10 mouse cellular contexts compared by ENCODE assay signal in genomic region chr4:103006943-103007418, GRCm38 (mm10). TPM values are rescaled to one million over a fixed set of nuclear protein-coding genes. Genes with fewer than 3 reads are reported as not detected.
DNase-seq lines count a peak whose midpoint lies in the region; ATAC-seq and TF ChIP-seq lines count a peak whose summit lies in the region.
"Had no signal": no experiment of that assay in that cellular context is flagged by ENCODE, and none has a peak within 500 bp of the region (broad histone marks: within the 10 kb centered on the region; RNA-seq: fewer than 3 reads in every experiment).

No protein-coding gene starts in this region.

- H3K9me3 ChIP-seq in intestine, embryonic 14.5 days (ENCODE audit: control insufficient read depth, low read length), result no peaks in the 10 kb centered on the region
- no peaks in the 10 kb centered on the region for H3K9me3 ChIP-seq in intestine, postnatal 0 days (ENCODE audit: control insufficient read depth)
- H3K9me3 ChIP-seq in limb, embryonic 10.5 days (replicated peaks), result no peaks in the 10 kb centered on the region

- 0 out of 2 replicates have a peak, but pooled peaks have one; percentile 43 for ATAC-seq in intestine, embryonic 14.5 days (replicated peaks; ENCODE audit: low FRiP score, low TSS enrichment, low read depth)
- ATAC-seq in intestine, postnatal 0 days, result no peak
- ATAC-seq in common myeloid progenitor, adult 5-6 weeks (replicated peaks; ENCODE audit: low read depth, poor library complexity, severe bottlenecking), result peak; percentile 94
- no peak for ATAC-seq in frontal cortex, adult (ENCODE audit: low TSS enrichment)

- H3K27ac ChIP-seq in intestine, embryonic 14.5 days (ENCODE audit: low read depth), result no peak overlapping the region
- no peak overlapping the region for H3K27ac ChIP-seq in intestine, postnatal 0 days (ENCODE audit: low read depth, low read length)
- peak overlapping the region; percentile 89 for H3K27ac ChIP-seq in limb, embryonic 10.5 days

- H3K4me3 ChIP-seq in intestine, embryonic 14.5 days (ENCODE audit: low read depth, low read length), result no peak overlapping the region
- H3K4me3 ChIP-seq in intestine, postnatal 0 days (ENCODE audit: low read depth, low read length), result no peak overlapping the region
- H3K4me3 ChIP-seq in limb, embryonic 10.5 days, result no peak overlapping the region

- peaks cover 5% of the 10 kb centered on the region; the same call in 1 of the 2 replicates for H3K4me1 ChIP-seq in intestine, embryonic 14.5 days (replicated peaks; ENCODE audit: control insufficient read depth, insufficient read depth, low read length)
- H3K4me1 ChIP-seq in intestine, postnatal 0 days (replicated peaks; ENCODE audit: control insufficient read depth, insufficient read depth, low read length), result no peaks in the 10 kb centered on the region
- H3K4me1 ChIP-seq in limb, embryonic 10.5 days, result peaks cover 34% of the 10 kb centered on the region

- H3K36me3 ChIP-seq in intestine, embryonic 14.5 days (ENCODE audit: control insufficient read depth, insufficient read depth, low read length), result no peaks in the 10 kb centered on the region
- no peaks in the 10 kb centered on the region for H3K36me3 ChIP-seq in intestine, postnatal 0 days (ENCODE audit: control insufficient read depth, insufficient read depth)
- no peaks in the 10 kb centered on the region for H3K36me3 ChIP-seq in limb, embryonic 10.5 days

- no peak for TF ChIP-seq CTCF in intestine, postnatal 0 days (IDR thresholded peaks at IDR 0.05; ENCODE audit: low read depth)

- intact Hi-C loops in heart, postnatal 25 days (cut with DNase I), result no loop called here

- peak; percentile 52 for DNase-seq in intestine, embryonic 14.5 days (ENCODE audit: low spot score)
- DNase-seq in 416B (ENCODE audit: low read depth), result peak; percentile 84
- peak; percentile 49 for DNase-seq in limb, embryonic 10.5 days (ENCODE audit: low spot score)
- no peak for DNase-seq in layer of hippocampus, postnatal 36 days
- no peak for DNase-seq in heart, postnatal 25 days (ENCODE audit: low spot score)

- no peaks in the 10 kb centered on the region for H3K27me3 ChIP-seq in intestine, embryonic 14.5 days (replicated peaks; ENCODE audit: control insufficient read depth, insufficient read depth, low read length)
- no peaks in the 10 kb centered on the region for H3K27me3 ChIP-seq in intestine, postnatal 0 days (replicated peaks; ENCODE audit: control insufficient read depth, insufficient read depth, low read length)
- no peaks in the 10 kb centered on the region for H3K27me3 ChIP-seq in limb, embryonic 10.5 days (ENCODE audit: low read depth, poor library complexity, severe bottlenecking)

- no peak overlapping the region for H3K9ac ChIP-seq in intestine, embryonic 14.5 days (ENCODE audit: low read length)
- H3K9ac ChIP-seq in intestine, postnatal 0 days (ENCODE audit: low read depth, low read length), result no peak overlapping the region

- no peak overlapping the region for H3K4me2 ChIP-seq in intestine, embryonic 14.5 days (ENCODE audit: low read length)
- no peak overlapping the region for H3K4me2 ChIP-seq in intestine, postnatal 0 days (replicated peaks; ENCODE audit: low read depth)

- WGBS in intestine, embryonic 14.5 days, result 30% methylated on average over 4 of the region's 4 CpGs
- WGBS in intestine, postnatal 0 days, result 17% methylated on average over 4 of the region's 4 CpGs
- WGBS in limb, embryonic 10.5 days, result 55% methylated on average over 4 of the region's 4 CpGs

RNA-seq across cellular contexts. Expression of gene Insl5, which starts 19.7 kb away (rescaled TPM):
- polyA plus RNA-seq in intestine, embryonic 14.5 days (2014; fragmentation: Nextera tagmentation; extraction: Ambion mirVana), result not detected in 2 replicates
- polyA plus RNA-seq in intestine, postnatal 0 days (2015; fragmentation: Nextera tagmentation; extraction: Ambion mirVana), result 14.0 and 18.0 TPM in 2 replicates
- total RNA-seq in common myeloid progenitor, adult 5-6 weeks (2017), result not detected in 2 replicates
- not detected in 2 replicates for polyA plus RNA-seq in limb, embryonic 10.5 days (2016; fragmentation: Nextera tagmentation; extraction: Ambion mirVana)
- 1 to 10 TPM; 1.5 to 2.0 TPM for total RNA-seq in layer of hippocampus, postnatal 36 days (2021)
- total RNA-seq in heart, postnatal 25 days (2021), result not detected
- total RNA-seq: heart, adult 8-10 months; neutrophil, adult 5-6 weeks had no signal

RNA-seq across cellular contexts. Expression of gene Tctex1d1, which starts 28.6 kb away (rescaled TPM):
- 0.47 and 0.67 TPM in 2 replicates for polyA plus RNA-seq in intestine, embryonic 14.5 days (2014; fragmentation: Nextera tagmentation; extraction: Ambion mirVana)
- 0.47 and 0.89 TPM in 2 replicates for polyA plus RNA-seq in intestine, postnatal 0 days (2015; fragmentation: Nextera tagmentation; extraction: Ambion mirVana)
- 1.6 and 2.1 TPM in 2 replicates for total RNA-seq in common myeloid progenitor, adult 5-6 weeks (2017)
- polyA plus RNA-seq in limb, embryonic 10.5 days (2016; fragmentation: Nextera tagmentation; extraction: Ambion mirVana), result 0.10 and 0.25 TPM in 2 replicates
- total RNA-seq in layer of hippocampus, postnatal 36 days (2021), result under 1 TPM; 0.80 to 0.94 TPM
- total RNA-seq in heart, postnatal 25 days (2021), result not detected
- total RNA-seq: heart, adult 8-10 months; neutrophil, adult 5-6 weeks had no signal

Comparison
In these comparisons a context has a peak if more than half of its experiments do, and no peak if none do; other contexts are left out.
1. ATAC-seq: peak in intestine, embryonic 14.5 days (single experiment) and common myeloid progenitor, adult 5-6 weeks (single experiment); none in intestine, postnatal 0 days (single experiment) and frontal cortex, adult (single experiment).
2. DNase-seq: peak in intestine, embryonic 14.5 days (single experiment), 416B (single experiment) and limb, embryonic 10.5 days (single experiment); none in layer of hippocampus, postnatal 36 days (0 of 2) and heart, postnatal 25 days (single experiment).